Mouse (Mus musculus): ENCODE measurements around the gene Il6st. TPM values are rescaled to one million over a fixed set of nuclear protein-coding genes. Genes with fewer than 3 reads are reported as not detected.

Gene Il6st
- polyA plus RNA-seq, 1 experiment from 2014 or later, result 11.1 TPM

DNA sequence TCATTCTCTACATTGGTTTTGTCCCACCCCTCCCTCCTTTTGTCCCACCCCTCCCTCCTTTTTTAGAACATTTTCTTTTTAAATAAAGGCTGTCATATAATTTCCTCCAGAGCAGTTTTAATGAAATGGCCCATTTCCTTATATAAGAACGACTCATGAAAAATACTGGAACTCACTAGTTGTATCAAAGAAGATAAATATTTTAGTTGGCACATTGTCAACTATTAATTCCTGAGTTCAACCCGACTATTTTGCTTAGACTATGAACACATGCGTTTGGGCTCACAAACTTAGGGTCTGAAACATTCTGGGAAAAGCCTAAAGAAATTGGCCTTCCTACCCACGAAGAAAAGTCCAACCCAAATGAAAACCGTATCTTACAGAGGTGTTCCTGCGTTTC lies 6.5 kb upstream of the Il6st start:
- no peaks in the 10 kb centered on the region for H3K36me3 ChIP-seq
- H3K27ac ChIP-seq, result no peak overlapping the region
- no peaks in the 10 kb centered on the region for H3K9me3 ChIP-seq (replicated peaks)
- no peak overlapping the region for H3K4me3 ChIP-seq
- H3K4me2 ChIP-seq, result no peak overlapping the region
- 69% methylated on average over 6 of the region's 6 CpGs for WGBS (ENCODE audit: insufficient replicate concordance)
- no peak for ATAC-seq
- H3K4me1 ChIP-seq, result no peaks in the 10 kb centered on the region
- peaks cover 16% of the 10 kb centered on the region for H3K27me3 ChIP-seq (replicated peaks)
- H3K9ac ChIP-seq, result no peak overlapping the region

DNA sequence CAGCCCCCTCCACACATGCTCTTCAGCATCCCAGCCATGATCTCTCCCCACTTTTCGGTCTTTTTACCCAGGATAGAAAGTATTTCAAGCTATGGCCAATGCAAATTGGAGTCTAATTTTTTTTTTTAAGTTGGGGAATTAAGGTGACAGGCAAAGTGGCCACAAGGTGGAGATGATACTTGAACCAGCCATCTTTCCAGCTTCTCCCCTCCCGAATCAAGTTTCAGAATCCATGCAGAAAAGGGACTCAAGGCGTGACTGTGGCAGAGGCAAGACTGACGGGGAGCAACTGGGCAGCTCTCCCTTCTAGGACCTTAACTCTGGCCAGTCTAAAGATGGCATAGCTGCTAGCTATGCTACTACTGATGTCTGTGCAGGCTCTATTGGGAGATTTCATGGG lies 5.9 kb upstream of the Il6st start:
- Histone ChIP-seq H3K4me3 (no peak overlapping the region), H3K27ac (no peak overlapping the region), H3K4me1 (peaks cover under 1% of the 10 kb centered on the region), H3K9me3 (replicated peaks) (no peaks in the 10 kb centered on the region), H3K9ac (no peak overlapping the region), H3K4me2 (no peak overlapping the region), H3K27me3 (replicated peaks) (peaks cover 19% of the 10 kb centered on the region), H3K36me3 (no peaks in the 10 kb centered on the region)
- WGBS (ENCODE audit: insufficient replicate concordance), result 66% methylated on average over 4 of the region's 4 CpGs
- no peak for ATAC-seq

DNA sequence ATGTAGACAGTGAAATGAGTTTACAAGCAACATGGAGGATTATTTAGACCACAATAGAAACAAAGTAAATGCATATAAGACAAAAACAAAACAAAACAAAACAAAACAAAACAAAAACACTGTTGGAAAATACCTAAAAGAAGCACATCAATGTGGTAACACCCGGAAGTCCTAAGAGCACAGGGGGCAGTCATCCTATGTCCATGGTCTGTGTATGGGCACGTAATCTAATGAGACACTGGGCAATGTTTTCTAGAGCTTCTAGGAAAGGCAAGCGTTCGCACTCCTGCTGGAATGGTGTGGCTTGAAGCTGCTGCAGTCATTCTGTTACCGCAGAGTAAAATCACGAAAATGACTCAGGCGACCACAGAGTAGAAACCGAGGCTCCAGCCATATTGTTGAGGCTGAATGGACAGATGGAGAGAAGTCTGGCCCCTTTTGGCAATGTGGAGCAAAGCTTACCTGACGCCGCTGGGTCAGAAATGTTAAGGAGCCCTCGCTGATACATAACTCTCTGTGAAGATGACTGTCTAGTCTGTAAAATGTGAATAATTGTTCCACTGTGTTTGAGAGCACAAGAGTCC lies 5.3 kb upstream of the Il6st start:
- no peak overlapping the region for H3K27ac ChIP-seq
- no peak for ATAC-seq
- no peak overlapping the region for H3K4me2 ChIP-seq
- H3K9ac ChIP-seq, result no peak overlapping the region
- no peaks in the 10 kb centered on the region for H3K36me3 ChIP-seq
- H3K9me3 ChIP-seq (replicated peaks), result no peaks in the 10 kb centered on the region
- no peak overlapping the region for H3K4me3 ChIP-seq
- peaks cover 19% of the 10 kb centered on the region for H3K27me3 ChIP-seq (replicated peaks)
- WGBS (ENCODE audit: insufficient replicate concordance), result 70% methylated on average over 11 of the region's 11 CpGs
- peaks cover 6% of the 10 kb centered on the region for H3K4me1 ChIP-seq

DNA sequence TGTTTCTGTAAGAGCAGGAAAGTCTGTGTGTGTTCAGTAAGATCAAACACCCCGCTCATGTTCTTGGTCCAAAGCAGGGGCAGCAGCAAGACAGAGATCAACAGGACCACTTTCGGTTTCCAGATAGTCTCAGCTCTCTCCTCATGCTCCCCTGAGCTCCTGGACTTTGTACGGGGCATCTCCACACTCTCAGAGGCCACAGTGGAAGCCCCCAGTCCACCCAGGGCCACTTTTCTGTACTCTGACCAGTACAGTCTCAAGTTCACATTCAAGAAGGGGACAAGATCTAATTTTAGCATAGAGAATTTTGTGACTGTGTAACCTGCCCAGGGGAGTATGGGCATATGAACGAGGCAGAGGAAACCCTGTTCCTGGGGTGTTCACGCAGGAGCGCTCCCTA lies 3.9 kb upstream of the Il6st start:
- WGBS (ENCODE audit: insufficient replicate concordance), result 74% methylated on average over 6 of the region's 6 CpGs
- ATAC-seq, result no peak
- no peaks in the 10 kb centered on the region for H3K36me3 ChIP-seq
- no peak overlapping the region for H3K9ac ChIP-seq
- H3K4me1 ChIP-seq, result peaks cover 17% of the 10 kb centered on the region
- peaks cover 19% of the 10 kb centered on the region for H3K27me3 ChIP-seq (replicated peaks)
- H3K27ac ChIP-seq, result no peak overlapping the region
- no peaks in the 10 kb centered on the region for H3K9me3 ChIP-seq (replicated peaks)
- H3K4me3 ChIP-seq, result no peak overlapping the region
- H3K4me2 ChIP-seq, result no peak overlapping the region

DNA sequence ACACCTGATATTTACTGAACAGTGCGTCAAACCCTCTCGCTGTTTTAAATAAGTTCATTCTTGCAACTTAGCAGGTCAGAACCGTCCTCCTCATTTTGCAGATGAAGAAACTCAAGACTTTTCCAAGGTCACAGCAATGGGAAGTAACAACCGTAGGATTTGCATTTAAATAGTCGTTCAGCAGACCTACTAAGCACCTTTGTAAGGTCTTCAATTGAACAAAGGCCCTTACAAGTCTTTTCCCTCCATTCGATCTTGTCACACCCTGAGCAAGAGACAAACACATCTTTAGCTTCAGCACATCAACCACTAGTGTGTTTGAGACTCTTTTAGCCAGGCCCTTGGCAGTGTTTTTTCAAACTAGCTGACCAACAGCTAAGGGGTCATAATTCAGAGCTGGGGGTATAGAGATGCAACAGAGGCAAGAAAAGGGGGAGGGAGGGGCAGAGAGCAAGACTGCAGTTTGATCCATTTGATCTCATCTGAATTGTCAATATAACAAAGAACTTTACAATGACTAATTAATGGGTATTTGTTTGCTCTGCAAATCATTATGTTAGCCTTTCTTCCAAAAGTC lies 1.4 kb upstream of the Il6st start:
- peaks cover 23% of the 10 kb centered on the region for H3K4me1 ChIP-seq
- WGBS (ENCODE audit: insufficient replicate concordance), result 69% methylated on average over 6 of the region's 6 CpGs
- H3K9me3 ChIP-seq (replicated peaks), result no peaks in the 10 kb centered on the region
- no peaks in the 10 kb centered on the region for H3K36me3 ChIP-seq
- H3K27me3 ChIP-seq (replicated peaks), result peaks cover 22% of the 10 kb centered on the region
- H3K4me3 ChIP-seq, result no peak overlapping the region
- ATAC-seq, result no peak
- no peak overlapping the region for H3K9ac ChIP-seq
- no peak overlapping the region for H3K4me2 ChIP-seq
- H3K27ac ChIP-seq, result no peak overlapping the region

DNA sequence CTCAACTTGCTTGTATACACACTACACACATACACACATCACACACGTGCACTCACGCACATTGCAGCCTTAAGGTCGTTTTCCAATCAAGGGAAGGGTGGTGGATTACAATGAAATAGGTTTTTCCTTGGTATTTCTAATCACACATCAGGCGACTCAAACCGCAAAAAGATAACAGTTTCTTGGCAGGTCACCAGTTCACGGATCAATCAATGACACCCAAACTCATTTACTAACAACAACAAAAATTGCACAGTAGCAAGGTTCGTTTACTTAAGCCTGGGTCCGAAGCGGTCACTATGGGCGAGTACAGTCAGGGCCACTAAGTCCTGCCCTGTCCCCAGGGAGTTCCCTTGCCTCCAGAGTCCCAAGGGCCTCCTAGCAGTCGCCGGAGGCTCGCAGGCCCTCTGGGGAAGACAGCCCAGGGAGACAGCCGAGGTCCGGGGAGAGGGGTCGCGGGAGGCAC lies 500 bp upstream of the Il6st start:
- Histone ChIP-seq H3K9ac (peak overlapping the region; percentile 74), H3K4me3 (peak overlapping the region; percentile 72), H3K4me2 (peak overlapping the region; percentile 98), H3K36me3 (no peaks in the 10 kb centered on the region), H3K9me3 (replicated peaks) (no peaks in the 10 kb centered on the region), H3K27me3 (replicated peaks) (peaks cover 22% of the 10 kb centered on the region), H3K27ac (peak overlapping the region; percentile 59; the same call in 1 of the 2 replicates), H3K4me1 (peaks cover 23% of the 10 kb centered on the region)
- peak; percentile 74 for ATAC-seq
- WGBS (ENCODE audit: insufficient replicate concordance), result 4% methylated on average over 17 of the region's 17 CpGs

DNA sequence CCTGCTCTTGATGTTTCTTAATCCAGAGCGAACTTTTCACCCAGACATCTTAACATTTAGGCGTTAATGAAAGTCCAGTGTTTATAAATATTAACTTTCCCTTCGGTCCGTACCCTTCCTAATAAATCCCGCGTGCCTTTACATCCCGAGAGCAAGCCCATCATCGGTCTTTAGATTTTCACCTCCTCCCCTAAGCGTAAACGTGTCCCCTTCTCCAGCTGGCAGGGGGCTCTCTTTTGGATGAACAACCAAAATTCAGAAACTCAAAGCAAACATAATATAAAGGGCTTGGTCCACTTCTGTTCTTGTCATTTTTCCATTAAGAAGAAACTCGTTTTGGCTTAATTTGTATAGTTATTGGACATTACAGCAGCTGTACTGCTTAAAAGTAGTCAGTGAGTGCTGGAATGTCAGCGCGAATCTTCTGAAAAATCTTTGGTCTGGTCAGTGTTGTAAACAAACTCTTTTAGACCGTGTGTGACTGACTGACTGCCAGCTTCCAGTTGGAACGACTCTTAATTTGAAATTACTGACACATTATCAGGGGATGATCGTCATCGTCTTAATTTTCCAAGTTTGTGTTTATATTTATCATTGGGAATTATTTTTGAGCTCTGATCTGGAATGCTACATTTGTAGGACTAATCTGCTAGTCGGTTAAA lies 887 bp downstream of the Il6st start:
- Histone ChIP-seq H3K4me2 (peak overlapping the region; percentile 98), H3K27me3 (replicated peaks) (peaks cover 22% of the 10 kb centered on the region), H3K9me3 (replicated peaks) (no peaks in the 10 kb centered on the region), H3K4me3 (peak overlapping the region; percentile 72), H3K9ac (peak overlapping the region; percentile 80), H3K27ac (0 out of 2 replicates have a peak overlapping the region, but pooled peaks have one; percentile 72), H3K36me3 (no peaks in the 10 kb centered on the region), H3K4me1 (peaks cover 23% of the 10 kb centered on the region)
- ATAC-seq, result no peak
- WGBS (ENCODE audit: insufficient replicate concordance), result 5% methylated on average over 18 of the region's 18 CpGs

DNA sequence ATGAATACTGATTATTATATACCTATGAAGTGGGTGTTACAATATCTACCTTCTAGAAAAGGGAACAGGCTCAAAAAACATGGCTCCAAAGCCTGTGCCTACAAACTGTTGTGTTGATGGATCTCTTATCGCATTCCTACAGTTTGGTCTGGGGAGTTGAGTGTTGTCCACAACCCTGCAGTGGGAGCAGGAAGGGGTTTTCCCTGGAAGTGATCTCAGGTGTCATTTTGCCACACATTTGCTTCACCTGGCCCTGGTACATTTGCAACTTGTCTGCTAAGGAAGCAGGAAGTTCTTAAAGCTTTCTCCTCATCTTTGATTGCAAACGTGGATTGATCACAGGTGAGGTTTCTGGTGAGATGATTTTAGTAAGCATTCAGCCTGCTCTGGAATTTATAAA lies 1.7 kb downstream of the Il6st start:
- no peaks in the 10 kb centered on the region for H3K36me3 ChIP-seq
- H3K9me3 ChIP-seq (replicated peaks), result no peaks in the 10 kb centered on the region
- no peak overlapping the region for H3K27ac ChIP-seq
- ATAC-seq, result no peak
- H3K27me3 ChIP-seq (replicated peaks), result peaks cover 22% of the 10 kb centered on the region
- no peak overlapping the region for H3K4me3 ChIP-seq
- peaks cover 27% of the 10 kb centered on the region for H3K4me1 ChIP-seq
- no peak overlapping the region for H3K9ac ChIP-seq
- H3K4me2 ChIP-seq, result peak overlapping the region; percentile 98
- WGBS (ENCODE audit: insufficient replicate concordance), result 33% methylated on average over 2 of the region's 2 CpGs

DNA sequence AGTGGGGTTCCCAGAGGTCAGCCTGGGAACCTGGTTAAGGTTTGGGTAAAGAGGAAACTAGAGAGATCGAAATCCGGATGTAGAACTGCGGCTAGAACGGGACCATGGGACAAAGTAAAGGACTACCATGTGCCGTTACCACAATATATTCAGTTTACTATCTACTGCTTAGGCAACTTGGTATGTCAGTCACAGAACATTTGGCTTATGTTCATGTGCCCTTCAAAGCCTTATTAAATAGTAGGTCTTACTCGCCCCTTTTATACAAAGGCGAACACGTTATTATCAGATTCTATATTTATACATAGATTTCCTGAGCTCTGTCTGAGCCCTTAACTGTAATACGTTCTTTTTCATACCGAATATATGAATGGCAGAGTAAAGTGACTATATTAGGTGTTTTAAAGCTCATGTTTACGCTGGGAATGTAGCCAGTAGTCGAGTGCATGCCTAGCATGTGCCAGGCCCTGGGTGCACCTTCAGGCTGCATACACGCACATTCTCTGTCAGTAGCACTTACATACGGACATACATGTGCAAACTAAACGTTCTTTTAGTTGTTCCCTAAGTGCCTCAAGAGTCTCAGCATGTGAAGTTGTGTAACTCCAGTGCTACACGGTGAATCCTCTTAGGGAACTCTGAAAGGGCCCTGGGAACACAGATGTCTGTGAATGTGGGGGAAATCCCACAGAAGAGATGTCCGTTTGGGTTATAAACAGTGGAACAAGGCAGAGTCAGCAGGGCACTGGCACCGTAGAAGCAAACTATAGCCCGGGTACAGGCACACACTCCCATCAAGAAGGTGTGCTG lies 2.5 kb downstream of the Il6st start:
- H3K27me3 ChIP-seq (replicated peaks), result peaks cover 17% of the 10 kb centered on the region
- no peaks in the 10 kb centered on the region for H3K9me3 ChIP-seq (replicated peaks)
- no peak for ATAC-seq
- H3K4me2 ChIP-seq, result peak overlapping the region; percentile 98
- H3K4me3 ChIP-seq, result no peak overlapping the region
- H3K4me1 ChIP-seq, result peaks cover 31% of the 10 kb centered on the region
- no peak overlapping the region for H3K27ac ChIP-seq
- H3K36me3 ChIP-seq, result no peaks in the 10 kb centered on the region
- 79% methylated on average over 19 of the region's 19 CpGs for WGBS (ENCODE audit: insufficient replicate concordance)
- H3K9ac ChIP-seq, result no peak overlapping the region

DNA sequence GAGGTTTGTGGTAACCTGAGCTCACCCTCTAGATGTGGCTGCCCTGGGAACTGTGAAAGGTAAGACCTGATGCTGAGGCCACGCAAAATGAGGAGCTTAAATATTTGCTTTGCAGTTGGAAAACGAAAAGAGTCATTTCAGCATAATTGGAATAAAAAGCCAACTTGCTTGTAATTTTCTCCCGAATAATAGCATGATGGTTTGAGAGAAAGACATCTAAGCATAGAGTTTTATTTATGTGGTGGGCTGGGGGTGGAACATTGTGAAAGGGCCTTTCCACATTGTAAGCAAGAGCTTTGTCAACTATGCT lies 3.0 kb downstream of the Il6st start:
- H3K27ac ChIP-seq, result no peak overlapping the region
- H3K9me3 ChIP-seq (replicated peaks), result no peaks in the 10 kb centered on the region
- peaks cover 31% of the 10 kb centered on the region for H3K4me1 ChIP-seq
- 73% methylated on average over 3 of the region's 3 CpGs for WGBS (ENCODE audit: insufficient replicate concordance)
- ATAC-seq, result no peak
- no peak overlapping the region for H3K9ac ChIP-seq
- H3K4me2 ChIP-seq, result no peak overlapping the region
- H3K4me3 ChIP-seq, result no peak overlapping the region
- no peaks in the 10 kb centered on the region for H3K36me3 ChIP-seq
- peaks cover 11% of the 10 kb centered on the region for H3K27me3 ChIP-seq (replicated peaks)

DNA sequence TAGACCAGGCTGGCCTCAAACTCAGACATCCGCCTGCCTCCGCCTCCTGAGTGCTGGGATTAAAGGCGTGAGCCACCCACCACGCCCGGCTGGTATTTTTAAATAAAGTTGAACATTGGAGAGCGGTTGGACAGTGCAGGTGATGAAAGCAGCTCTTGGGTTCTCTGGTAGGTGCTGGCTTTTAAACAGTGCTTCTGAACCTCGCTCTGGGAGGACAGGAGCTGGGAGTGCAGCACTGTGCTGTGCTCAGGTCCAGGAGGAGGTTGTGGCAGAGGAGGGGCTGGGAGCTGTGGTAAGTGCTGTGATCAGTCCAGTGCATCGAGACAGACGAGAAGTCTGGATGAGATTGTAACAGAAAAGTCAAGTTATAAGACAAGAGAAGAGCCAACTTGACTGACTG lies 3.5 kb downstream of the Il6st start:
- ATAC-seq, result no peak
- peaks cover 6% of the 10 kb centered on the region; the same call in 1 of the 2 replicates for H3K27me3 ChIP-seq (replicated peaks)
- H3K27ac ChIP-seq, result no peak overlapping the region
- no peaks in the 10 kb centered on the region for H3K36me3 ChIP-seq
- WGBS (ENCODE audit: insufficient replicate concordance), result 66% methylated on average over 9 of the region's 9 CpGs
- no peaks in the 10 kb centered on the region for H3K9me3 ChIP-seq (replicated peaks)
- H3K4me2 ChIP-seq, result no peak overlapping the region
- no peak overlapping the region for H3K9ac ChIP-seq
- H3K4me1 ChIP-seq, result peaks cover 31% of the 10 kb centered on the region
- no peak overlapping the region for H3K4me3 ChIP-seq

DNA sequence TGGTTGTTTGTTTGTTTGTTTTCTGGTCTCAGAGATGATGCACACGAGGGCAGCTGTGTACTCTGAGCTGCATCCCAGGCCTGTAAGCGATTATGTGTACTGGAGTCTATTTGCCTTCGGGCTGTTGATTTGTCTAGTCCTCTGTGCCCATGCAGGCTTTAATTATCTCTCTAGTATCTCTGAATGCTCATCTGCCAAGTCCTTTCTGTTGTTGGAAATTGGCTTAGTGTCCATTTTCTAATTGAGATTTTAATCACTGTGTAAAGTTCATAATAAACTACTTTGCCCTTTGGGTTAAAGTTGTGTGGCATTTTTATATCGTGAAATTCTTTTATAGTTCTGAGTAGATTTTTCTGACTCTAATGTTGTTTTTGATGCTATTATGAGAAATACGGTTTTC lies 5.6 kb downstream of the Il6st start:
- ATAC-seq, result no peak
- Histone ChIP-seq H3K4me1 (peaks cover 22% of the 10 kb centered on the region), H3K36me3 (no peaks in the 10 kb centered on the region), H3K9me3 (replicated peaks) (no peaks in the 10 kb centered on the region), H3K9ac (no peak overlapping the region), H3K4me3 (no peak overlapping the region), H3K27me3 (replicated peaks) (0 out of 2 replicates have a peak, but pooled peaks cover 4% of the 10 kb centered on the region), H3K27ac (no peak overlapping the region), H3K4me2 (no peak overlapping the region)
- 74% methylated on average over 5 of the region's 5 CpGs for whole genome bisulfite sequencing (ENCODE audit: insufficient replicate concordance)
